Mouse (Mus musculus) brain, embryonic 14.5 days (tissue): ENCODE results near the gene Klhl20.

Experiments used
- CTCF ChIP-seq: fragments of 200-500 bp; IDR thresholded peaks from 2 replicates; pipeline ENCODE4 v1.5.1; 2012; ENCODE audit warnings: inconsistent platforms, mild to moderate bottlenecking, moderate library complexity, borderline replicate concordance; ENCODE audit not compliant: insufficient read depth, insufficient read length; ENCODE audit errors: extremely low read depth
- POLR2A ChIP-seq: fragments of 200-500 bp; IDR thresholded peaks from 2 replicates; pipeline ENCODE4 v1.6.1; 2012; ENCODE audit warnings: mild to moderate bottlenecking, inconsistent platforms, borderline replicate concordance; ENCODE audit not compliant: poor library complexity, insufficient read depth, insufficient read length, severe bottlenecking; ENCODE audit errors: extremely low read depth

DNA sequence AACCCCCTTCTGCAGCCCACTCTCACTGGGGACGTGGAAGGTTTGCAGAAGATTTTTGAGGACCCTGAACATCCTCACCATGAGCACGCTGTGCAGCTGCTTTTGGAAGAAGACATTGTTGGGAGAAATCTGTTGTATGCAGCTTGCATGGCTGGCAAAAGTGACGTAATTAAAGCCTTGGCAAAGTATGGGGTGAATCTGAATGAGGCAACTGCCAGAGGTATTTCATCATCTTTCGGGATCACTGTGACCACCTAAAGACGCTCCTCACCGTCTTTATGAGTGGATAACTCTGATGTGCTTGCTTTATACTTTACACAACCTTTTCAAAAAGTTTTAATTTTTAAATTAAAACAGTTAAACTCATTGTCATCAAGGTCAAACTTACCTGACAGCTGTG lies 19.8 kb upstream of the Klhl20 start:
- TF ChIP-seq CTCF = no peak
- TF ChIP-seq POLR2A = no peak
